Mouse (Mus musculus) C2C12 (cell line): ENCODE data around the gene Otop1.

ENCODE experiments used
- CEBPB ChIP-seq: IDR thresholded peaks from one replicate; pipeline ENCODE4 v1.6.1; 2011; ENCODE audit warnings: low read depth, mild to moderate bottlenecking, control low read depth, moderate library complexity
- CTCF ChIP-seq: IDR thresholded peaks from one replicate; pipeline ENCODE4 v1.5.1; 2011; ENCODE audit not compliant: control insufficient read depth, insufficient read depth, insufficient read length
- MAX ChIP-seq: IDR thresholded peaks from one replicate; pipeline ENCODE4 v1.6.1; 2011; ENCODE audit warnings: mild to moderate bottlenecking, control low read depth
- MYOD1 ChIP-seq: IDR thresholded peaks from one replicate; pipeline ENCODE4 v1.6.1; 2011; ENCODE audit warnings: low read depth; ENCODE audit not compliant: control insufficient read depth, insufficient read length
- USF1 ChIP-seq: IDR thresholded peaks from one replicate; pipeline ENCODE4 v1.6.1; 2011; ENCODE audit warnings: low read depth, mild to moderate bottlenecking, control low read depth, moderate library complexity

DNA sequence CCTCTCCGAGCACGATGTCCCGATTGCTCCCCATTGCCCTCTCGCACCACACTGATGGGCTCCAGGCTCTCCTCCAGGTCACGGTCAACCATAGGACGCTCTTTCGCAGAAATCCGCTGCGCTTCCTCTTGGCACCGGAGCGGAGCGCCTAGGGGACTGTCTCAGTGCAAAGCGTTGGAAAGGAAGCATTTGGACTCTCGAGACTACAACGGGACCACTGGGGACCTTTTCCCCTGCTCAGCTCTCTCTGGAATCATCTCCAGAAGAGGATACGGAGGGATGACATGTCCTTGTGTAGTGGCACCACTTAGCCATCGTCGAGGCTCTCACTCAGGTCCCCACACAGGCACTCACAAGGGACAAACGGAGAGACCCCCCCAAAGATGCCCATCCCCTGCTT is 679 bp downstream of the Otop1 start:
- TF ChIP-seq USF1 (no peak), CTCF (no peak), CEBPB (no peak), MYOD1 (no peak), MAX (no peak)
